Mouse (Mus musculus) kidney, postnatal 4 days (tissue): ENCODE data around the gene Mettl24.

Experiments
- DNase-seq, 2 experiments: peaks; one replicate each; pipeline ENCODE4 v3.0.0; 2021; ENCODE audit warnings: mixed read lengths in 2 of 2

The Mettl24 gene

GRCm38 (mm10) chr10:40683092-40683867, at the start of gene Mettl24:
Gene Mettl24 (plus strand): TSS chr10:40683282.
- peak; percentile 90 to 94 for DNase-seq

DNA sequence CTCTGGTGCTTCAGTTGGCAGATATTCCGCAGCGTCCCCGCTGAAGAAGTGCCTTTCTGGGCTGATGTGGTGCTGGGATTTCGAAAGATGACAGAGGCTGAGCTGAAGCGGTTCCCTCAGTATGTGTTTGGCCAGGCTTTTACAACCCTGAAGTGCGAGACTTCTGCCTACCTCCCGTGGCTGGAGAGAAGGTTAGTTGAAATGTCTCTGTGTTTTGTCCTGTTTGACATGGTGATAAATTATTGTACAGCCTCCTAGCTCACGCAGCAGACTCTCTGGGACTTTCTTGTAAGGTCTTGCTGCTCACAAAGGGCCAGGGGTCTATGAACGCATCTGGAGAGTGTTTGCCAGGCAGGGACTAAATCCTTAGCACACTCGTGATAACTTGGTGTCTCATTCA, 45.8 kb upstream of the Mettl24 start:
- DNase-seq: no peak

- DNase-seq: peak; percentile 67 to 76
These were observed 44.8 kb upstream of the Mettl24 start for GRCm38 (mm10) chr10:40638276-40638675.

DNA sequence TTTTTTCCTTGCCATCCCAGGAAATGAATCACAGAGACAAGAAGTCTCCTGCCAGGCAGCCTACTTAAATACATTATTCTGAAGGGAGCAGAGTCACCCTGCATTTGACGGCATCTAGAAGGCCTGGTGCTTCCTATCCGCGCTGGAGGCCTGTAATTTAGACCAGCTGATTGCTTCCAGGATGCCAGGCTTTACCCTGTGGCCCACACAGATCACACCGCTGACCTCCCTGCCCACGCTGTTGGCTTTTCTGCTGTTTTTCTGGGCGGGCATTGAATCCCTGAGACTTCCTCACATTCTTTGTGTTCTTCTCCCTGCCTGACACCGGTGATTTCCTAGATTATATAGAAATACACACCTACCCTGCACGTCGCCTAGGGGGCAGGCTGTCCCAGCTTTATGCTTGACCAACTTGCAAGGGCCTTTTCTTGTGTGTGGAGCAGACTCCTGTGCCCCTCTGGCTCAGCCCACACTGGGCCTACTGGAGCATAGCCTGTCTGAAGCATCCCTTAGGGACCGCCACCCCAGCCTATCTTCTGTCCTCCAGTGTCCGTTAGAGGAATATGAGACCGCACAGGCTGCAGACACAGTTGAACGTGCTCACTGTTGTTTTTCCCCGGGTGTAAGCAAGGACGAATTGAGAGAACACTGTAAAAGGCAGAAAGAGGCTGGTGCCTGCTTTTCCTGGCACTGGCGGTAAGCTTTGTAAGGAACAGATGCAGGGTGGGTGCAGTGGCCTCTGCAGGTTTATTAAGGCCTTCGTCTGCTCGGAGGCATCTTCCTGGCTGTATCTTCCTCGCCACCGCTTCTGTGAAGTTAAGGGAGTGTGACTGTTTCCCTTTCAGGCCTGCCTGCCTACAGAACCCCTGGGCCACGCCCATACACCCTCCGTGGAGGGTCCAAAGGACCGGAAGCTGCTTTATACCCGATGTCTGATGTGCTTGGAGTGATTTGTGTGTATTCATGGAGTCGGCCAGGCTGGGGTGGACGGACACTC, 44.0 kb upstream of the Mettl24 start:
- peak; percentile 43 to 64 for DNase-seq

GRCm38 (mm10) chr10:40640406-40640805, 42.7 kb upstream of the Mettl24 start:
- DNase-seq: no peak

GRCm38 (mm10) chr10:40641901-40642300, 41.2 kb upstream of the Mettl24 start:
- DNase-seq: no peak

- no peak for DNase-seq
These were observed 40.0 kb upstream of the Mettl24 start for GRCm38 (mm10) chr10:40643126-40643525.

GRCm38 (mm10) chr10:40644456-40644855, 38.6 kb upstream of the Mettl24 start:
- no peak for DNase-seq

GRCm38 (mm10) chr10:40645346-40645745, 37.7 kb upstream of the Mettl24 start:
- no peak for DNase-seq

DNA sequence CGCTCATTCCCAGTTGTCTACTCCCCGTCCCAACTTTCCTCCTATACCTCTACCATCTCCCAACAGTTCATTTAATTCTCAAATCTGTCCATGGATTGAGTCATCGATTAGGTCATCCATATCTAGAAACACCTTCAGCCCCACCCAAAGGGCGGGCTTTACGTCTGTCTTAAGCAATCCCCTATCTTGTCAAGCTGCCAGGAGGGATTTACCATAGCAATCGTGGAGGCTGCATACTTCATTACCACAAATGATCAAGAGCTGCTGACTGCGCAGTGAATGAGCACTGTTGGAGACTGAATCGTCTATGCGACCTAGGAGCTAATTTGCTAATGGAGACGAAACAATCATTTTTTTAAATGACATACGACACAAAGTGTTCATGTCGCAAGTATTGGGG, 34.3 kb upstream of the Mettl24 start:
- DNase-seq: no peak

GRCm38 (mm10) chr10:40649634-40650033, 33.4 kb upstream of the Mettl24 start:
- no peak for DNase-seq

GRCm38 (mm10) chr10:40651676-40652075, 31.4 kb upstream of the Mettl24 start:
- no peak for DNase-seq

- no peak for DNase-seq
These were observed 17.8 kb upstream of the Mettl24 start for GRCm38 (mm10) chr10:40665270-40665669.

DNA sequence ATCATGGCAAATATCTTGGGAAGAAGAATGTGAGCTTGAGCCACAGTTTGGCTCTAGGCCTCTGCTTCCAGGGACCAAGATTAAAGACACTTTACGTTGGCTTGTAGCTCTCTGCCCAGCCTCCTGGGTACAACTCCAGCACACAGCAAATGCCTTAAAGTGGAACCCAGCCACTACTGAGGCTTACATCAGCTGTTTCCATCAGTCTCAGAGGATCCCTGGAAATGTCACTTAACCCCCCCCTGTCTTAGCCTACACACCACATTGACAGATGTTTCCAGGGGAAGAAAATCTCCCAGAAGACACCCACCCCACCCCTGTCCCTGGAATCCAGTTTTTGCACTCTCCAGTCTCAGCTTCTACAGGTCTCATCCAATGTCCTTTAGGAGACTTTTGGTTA, 16.1 kb upstream of the Mettl24 start:
- no peak for DNase-seq

DNA sequence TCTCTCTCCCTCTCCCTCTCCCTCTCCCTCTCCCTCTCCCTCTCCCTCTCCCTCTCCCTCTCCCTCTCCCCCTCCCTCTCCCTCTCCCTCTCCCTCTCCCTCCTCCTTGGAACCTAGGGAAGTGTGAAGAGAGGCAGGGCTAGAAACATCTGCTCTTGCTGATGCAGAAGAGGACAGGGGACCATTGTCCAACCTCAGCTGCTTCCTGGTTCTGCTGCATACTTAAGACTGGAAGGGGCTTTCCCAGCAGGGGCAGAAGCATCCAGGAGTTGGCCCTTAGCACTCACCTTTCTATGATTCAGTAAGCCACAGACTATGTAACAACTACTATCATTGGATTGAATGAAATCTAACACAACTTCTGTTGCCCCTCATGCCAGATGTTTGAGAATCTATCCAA, 14.4 kb upstream of the Mettl24 start:
- no peak for DNase-seq

GRCm38 (mm10) chr10:40672587-40673296, 10.3 kb upstream of the Mettl24 start:
- no peak for DNase-seq

GRCm38 (mm10) chr10:40673297-40673665, 9.8 kb upstream of the Mettl24 start:
- no peak for DNase-seq

GRCm38 (mm10) chr10:40674151-40674550, 8.9 kb upstream of the Mettl24 start:
- DNase-seq: peak; percentile 6 to 12

DNA sequence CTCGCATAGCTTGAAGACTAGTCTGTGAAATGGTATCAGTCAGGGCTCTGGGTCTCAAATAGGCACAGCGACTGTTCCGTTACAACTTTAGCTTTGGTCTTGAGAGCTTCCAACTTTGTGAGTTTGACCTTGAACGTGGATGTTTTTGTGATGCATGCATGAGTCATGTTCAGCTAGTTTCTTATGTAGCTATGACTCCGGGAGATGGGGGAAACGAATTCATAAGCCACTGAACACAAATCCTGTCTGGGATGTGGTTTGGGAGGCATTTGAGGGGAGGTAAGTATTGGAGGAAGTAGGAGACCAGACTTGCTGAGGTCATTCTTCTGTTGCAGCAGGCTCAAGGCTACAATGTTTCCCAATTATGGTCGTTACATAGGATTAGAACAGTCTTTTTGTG, 7.2 kb upstream of the Mettl24 start:
- DNase-seq: no peak

DNA sequence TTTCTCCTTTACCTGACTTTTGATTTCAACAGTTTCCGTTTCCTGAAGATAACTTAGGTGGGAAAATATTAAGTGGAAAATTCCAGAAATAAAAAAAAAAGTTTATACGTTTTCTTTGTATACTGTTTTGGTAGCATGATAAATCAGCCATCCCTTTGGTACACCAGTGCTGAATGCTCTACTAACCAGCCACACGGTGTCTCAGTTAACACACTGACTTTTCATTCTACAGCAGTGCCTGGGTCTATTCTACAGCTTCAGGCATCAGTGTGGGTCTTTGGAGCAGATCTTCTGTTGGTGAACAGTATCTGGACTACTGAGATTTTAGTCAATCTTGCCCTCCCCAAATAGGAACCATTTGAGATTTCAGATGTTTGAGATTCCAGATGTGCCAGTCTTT, 4.6 kb upstream of the Mettl24 start:
- DNase-seq: no peak

DNA sequence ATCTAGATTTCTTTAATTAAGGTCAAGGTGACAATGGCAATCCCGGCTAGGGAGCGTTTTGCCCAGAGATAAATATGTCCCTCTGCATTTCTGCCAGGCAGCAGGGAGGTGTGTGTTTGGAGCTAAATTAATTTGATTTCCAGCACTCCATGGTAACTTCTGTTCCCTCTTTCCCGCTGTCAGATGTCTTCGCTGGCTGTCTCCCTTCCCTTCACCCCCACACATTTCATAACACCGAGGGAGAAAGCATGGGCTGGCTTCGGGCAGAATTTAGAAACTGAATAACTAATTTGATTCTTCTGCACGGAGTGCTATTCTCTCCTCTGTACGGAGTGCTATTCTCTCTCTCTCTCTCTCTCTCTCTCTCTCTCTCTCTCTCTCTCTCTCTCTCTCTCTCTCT, 612 bp upstream of the Mettl24 start:
- DNase-seq: peak in 1 of 2 experiments; percentile 5

GRCm38 (mm10) chr10:40683868-40684253, 779 bp downstream of the Mettl24 start:
- DNase-seq: no peak

- no peak for DNase-seq
These were observed 1.2 kb downstream of the Mettl24 start for GRCm38 (mm10) chr10:40684326-40684725.
